Mouse (Mus musculus) kidney, postnatal 0 days (tissue): ENCODE measurements around the gene 4930447C04Rik. TPM values are rescaled to one million over a fixed set of nuclear protein-coding genes. Genes with fewer than 3 reads are reported as not detected.

Source experiments
- ATAC-seq: fragments of 200-750 bp; cut with Nextera tagmentation; replicated peaks from 2 replicates; pipeline ENCODE4 v1.8.0; 2017; ENCODE audit warnings: low read depth, moderate number of reproducible peaks, moderate TSS enrichment, moderate library complexity; ENCODE audit not compliant: low FRiP score
- DNase-seq: peaks from one replicate; pipeline ENCODE4 v3.0.0-alpha.2; 2016; ENCODE audit warnings: low spot score
- H3K27ac ChIP-seq: fragments of 300-500 bp; sonication (generic); 2 replicates; pipeline ENCODE4 v1.5.1; 2014; ENCODE audit warnings: mild to moderate bottlenecking
- H3K27me3 ChIP-seq: fragments of 300-500 bp; sonication (generic); 2 replicates; pipeline ENCODE4 v1.6.1; 2014; ENCODE audit warnings: low read length, mixed read lengths; ENCODE audit not compliant: insufficient read depth
- H3K36me3 ChIP-seq: fragments of 300-500 bp; sonication (generic); 2 replicates; pipeline ENCODE4 v1.6.1; 2014; ENCODE audit warnings: low read length, mixed read lengths; ENCODE audit not compliant: insufficient read depth
- H3K4me1 ChIP-seq: fragments of 300-500 bp; sonication (generic); replicated peaks from 2 replicates; pipeline ENCODE4 v1.6.1; 2014; ENCODE audit warnings: antibody characterized with exemption, low read length, mixed read lengths; ENCODE audit not compliant: insufficient read depth
- H3K4me2 ChIP-seq: fragments of 300-500 bp; sonication (generic); 2 replicates; pipeline ENCODE4 v1.6.1; 2014; ENCODE audit warnings: mild to moderate bottlenecking, low read length, moderate library complexity, mixed read lengths
- H3K4me3 ChIP-seq: fragments of 300-500 bp; sonication (generic); replicated peaks from 2 replicates; pipeline ENCODE4 v1.5.1; 2014; ENCODE audit warnings: low read depth, low read length
- H3K9ac ChIP-seq: fragments of 300-500 bp; sonication (generic); 2 replicates; pipeline ENCODE4 v1.6.1; 2014; ENCODE audit warnings: low read depth, low read length
- H3K9me3 ChIP-seq: fragments of 300-500 bp; sonication (generic); replicated peaks from 2 replicates; pipeline ENCODE4 v1.6.1; 2016; ENCODE audit warnings: low read length, inconsistent platforms, mixed read lengths
- CTCF ChIP-seq: IDR thresholded peaks from 2 replicates; pipeline ENCODE4 v1.5.1; 2016; ENCODE audit warnings: antibody characterized with exemption, low read depth, mild to moderate bottlenecking, moderate library complexity
- WGBS: fragments of 180-500 bp; shearing (Covaris S2); extraction: QIAGEN DNeasy Blood & Tissue Kit; methylation state at CpG from one replicate; pipeline ENCODE4 v1.1.7; 2014; 5-methylcytosine and 5-hydroxymethylcytosine counted together
- polyA plus RNA-seq: library from polyadenylated mRNA; unstranded; fragments of >200 nt; fragmentation: Nextera tagmentation; extraction: Ambion mirVana; gene quantifications from 2 replicates; pipeline ENCODE4 v1.2.1, GENCODE M21; 2015

The 4930447C04Rik gene
- 0.55 and 0.60 TPM in 2 replicates for polyA plus RNA-seq

DNA sequence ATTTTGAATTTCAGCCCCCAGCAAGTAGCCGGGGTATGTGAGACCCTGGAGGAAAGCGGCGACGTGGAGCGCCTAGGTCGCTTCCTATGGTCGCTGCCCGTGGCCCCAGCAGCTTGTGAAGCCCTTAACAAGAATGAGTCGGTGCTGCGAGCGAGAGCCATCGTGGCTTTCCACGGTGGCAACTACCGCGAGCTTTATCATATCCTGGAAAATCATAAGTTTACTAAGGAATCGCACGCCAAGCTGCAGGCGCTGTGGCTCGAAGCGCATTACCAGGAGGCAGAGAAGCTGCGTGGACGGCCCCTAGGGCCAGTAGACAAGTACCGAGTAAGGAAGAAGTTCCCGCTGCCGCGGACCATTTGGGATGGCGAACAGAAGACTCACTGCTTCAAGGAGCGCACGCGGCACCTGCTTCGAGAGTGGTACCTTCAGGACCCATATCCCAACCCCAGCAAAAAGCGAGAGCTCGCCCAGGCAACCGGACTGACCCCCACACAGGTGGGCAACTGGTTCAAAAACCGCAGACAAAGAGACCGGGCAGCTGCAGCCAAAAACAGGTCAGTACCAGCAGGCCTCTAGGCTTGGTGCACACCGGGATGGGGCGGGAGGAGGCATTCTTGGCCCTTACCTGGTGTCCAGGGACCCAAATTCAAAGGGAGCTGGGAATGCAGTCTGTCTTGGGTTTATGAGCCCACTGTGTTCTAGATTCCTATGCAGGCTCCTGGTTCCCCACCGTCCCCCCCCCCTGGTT lies at the start of gene 4930447C04Rik:
Gene 4930447C04Rik, minus strand, starts transcription at position 704 of the 751 bp plus-strand sequence.
- no peaks in the 10 kb centered on the region for H3K36me3 ChIP-seq
- ATAC-seq: no peak
- H3K4me2 ChIP-seq: no peak within 1 kb of the TSS
- no peak within 1 kb of the TSS for H3K9ac ChIP-seq
- no peak within 1 kb of the TSS; the same call in 1 of the 2 replicates for H3K4me3 ChIP-seq
- H3K27me3 ChIP-seq: peaks cover 94% of the 10 kb centered on the region
- 1% methylated on average over 39 of the region's 39 CpGs for WGBS
- no peak for DNase-seq
- no peak within 1 kb of the TSS for H3K27ac ChIP-seq
- no peak for TF ChIP-seq CTCF
- 0 out of 2 replicates have a peak, but pooled peaks cover 1% of the 10 kb centered on the region for H3K4me1 ChIP-seq
- H3K9me3 ChIP-seq: no peaks in the 10 kb centered on the region

DNA sequence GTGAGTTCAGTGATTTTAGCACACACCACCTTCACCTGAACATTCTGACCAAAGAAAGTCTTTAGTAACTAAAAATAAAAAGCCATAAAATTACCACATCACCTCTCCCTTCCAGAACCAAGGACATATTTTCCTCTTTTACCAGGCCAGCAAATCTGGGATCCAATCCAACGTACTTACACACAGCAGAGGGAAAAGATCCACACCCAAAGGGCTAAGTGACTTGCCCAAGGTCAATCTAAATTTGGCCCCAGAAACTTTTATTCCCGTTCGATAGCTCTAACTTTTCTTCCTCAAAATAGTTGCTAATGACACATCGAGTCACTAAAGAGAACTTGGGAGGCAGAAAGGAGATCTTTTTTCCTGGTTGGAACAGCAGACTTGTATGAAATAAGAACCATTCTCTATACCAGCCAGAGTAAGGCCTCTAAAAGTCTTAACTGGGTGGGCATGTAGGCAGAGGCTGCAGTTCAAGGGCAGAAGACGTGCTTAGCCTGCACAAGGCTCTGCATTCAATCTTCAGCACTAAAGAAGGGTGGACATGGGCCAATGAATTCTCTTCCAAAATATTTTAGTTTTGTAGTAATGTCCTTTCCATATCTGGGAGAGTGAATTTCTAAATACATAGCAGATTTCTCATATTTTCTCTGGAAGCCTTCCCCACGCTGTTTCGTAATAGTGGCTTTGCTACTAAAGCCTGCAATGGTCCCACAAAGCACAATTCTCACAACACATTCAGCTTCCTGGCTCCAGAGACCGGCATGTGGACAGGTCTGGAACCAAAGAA lies 42.7 kb upstream of the 4930447C04Rik start:
- no peaks in the 10 kb centered on the region for H3K4me1 ChIP-seq
- DNase-seq (no peak), ATAC-seq (no peak)
- no peak overlapping the region for H3K4me2 ChIP-seq
- H3K9ac ChIP-seq: no peak overlapping the region
- no peak for TF ChIP-seq CTCF
- no peak overlapping the region for H3K27ac ChIP-seq
- no peaks in the 10 kb centered on the region for H3K9me3 ChIP-seq
- H3K36me3 ChIP-seq: no peaks in the 10 kb centered on the region
- WGBS: 77% methylated on average over 8 of the region's 8 CpGs
- no peak overlapping the region for H3K4me3 ChIP-seq
- no peaks in the 10 kb centered on the region for H3K27me3 ChIP-seq

DNA sequence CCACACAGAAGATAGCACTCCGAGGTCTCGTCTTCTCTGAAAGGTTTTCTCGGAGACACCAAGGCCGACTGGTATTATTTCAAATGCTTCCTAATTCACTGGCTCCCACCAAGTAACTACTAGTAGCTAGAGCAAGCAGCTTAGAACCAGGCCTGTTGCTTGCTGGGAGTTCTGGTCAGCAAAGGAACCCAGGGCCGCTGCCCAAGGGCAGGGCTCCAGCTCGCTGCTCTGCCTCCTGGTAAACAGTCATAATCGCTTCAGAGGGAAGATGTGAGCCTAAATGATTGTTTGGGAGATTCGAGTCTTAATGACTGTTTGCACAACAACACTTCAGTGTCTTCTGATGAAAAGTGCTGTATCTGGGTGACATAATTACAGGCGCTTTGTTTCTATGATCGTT lies 42.0 kb upstream of the 4930447C04Rik start:
- H3K9me3 ChIP-seq: no peaks in the 10 kb centered on the region
- no peaks in the 10 kb centered on the region for H3K36me3 ChIP-seq
- H3K9ac ChIP-seq: no peak overlapping the region
- DNase-seq (no peak), ATAC-seq (no peak)
- H3K27me3 ChIP-seq: no peaks in the 10 kb centered on the region
- no peak overlapping the region for H3K27ac ChIP-seq
- H3K4me2 ChIP-seq: no peak overlapping the region
- no peak overlapping the region for H3K4me3 ChIP-seq
- no peaks in the 10 kb centered on the region for H3K4me1 ChIP-seq
- no peak for TF ChIP-seq CTCF
- 78% methylated on average over 10 of the region's 10 CpGs for WGBS

DNA sequence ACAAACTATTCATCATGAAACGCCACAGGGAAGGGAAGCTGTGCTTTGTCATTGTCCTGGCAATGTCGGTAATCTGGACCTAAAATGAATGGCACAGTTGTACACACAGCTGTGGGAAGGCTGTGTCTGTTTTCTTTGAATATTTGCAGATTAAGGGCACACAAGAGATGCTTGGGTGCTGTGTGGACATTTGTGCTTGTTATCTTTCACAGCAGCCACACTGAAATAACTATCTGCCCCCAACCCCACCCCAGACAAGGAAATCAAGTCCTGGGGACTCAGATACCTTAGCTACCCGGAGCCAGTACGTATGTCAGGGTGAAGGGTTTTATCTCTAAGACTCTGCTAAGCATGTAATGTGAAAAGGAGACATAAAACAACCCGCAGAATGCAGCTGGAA lies 38.7 kb upstream of the 4930447C04Rik start:
- ATAC-seq: no peak
- Histone ChIP-seq H3K9me3 (no peaks in the 10 kb centered on the region), H3K27ac (no peak overlapping the region), H3K9ac (no peak overlapping the region), H3K36me3 (no peaks in the 10 kb centered on the region), H3K27me3 (no peaks in the 10 kb centered on the region), H3K4me2 (no peak overlapping the region), H3K4me1 (no peaks in the 10 kb centered on the region), H3K4me3 (no peak overlapping the region)
- TF ChIP-seq CTCF: no peak
- DNase-seq: no peak
- 72% methylated on average over 5 of the region's 5 CpGs for WGBS

DNA sequence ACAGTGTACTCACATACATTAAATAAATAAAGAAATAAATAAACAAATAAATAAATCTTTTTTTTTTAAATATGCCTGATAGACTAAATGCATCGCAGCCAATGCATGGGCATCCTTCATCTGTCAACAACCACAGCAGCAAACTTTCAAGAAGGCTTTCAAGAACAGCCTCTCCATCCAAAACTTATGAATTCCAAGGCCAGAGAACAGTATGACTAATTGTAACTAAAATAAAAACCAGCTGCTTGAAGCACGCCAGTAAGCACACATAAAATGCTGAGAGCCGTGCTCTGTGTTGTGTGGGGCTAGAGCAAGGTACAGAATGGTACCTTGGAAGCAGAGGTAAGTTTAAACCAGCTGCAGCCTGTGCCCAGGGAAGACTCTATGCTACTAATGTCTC lies 37.3 kb upstream of the 4930447C04Rik start:
- Histone ChIP-seq H3K4me2 (no peak overlapping the region), H3K9ac (no peak overlapping the region), H3K27me3 (no peaks in the 10 kb centered on the region), H3K27ac (no peak overlapping the region), H3K4me3 (no peak overlapping the region), H3K36me3 (no peaks in the 10 kb centered on the region), H3K9me3 (no peaks in the 10 kb centered on the region), H3K4me1 (no peaks in the 10 kb centered on the region)
- TF ChIP-seq CTCF: no peak
- DNase-seq: no peak
- ATAC-seq: no peak
- WGBS: 73% methylated on average over 3 of the region's 3 CpGs

DNA sequence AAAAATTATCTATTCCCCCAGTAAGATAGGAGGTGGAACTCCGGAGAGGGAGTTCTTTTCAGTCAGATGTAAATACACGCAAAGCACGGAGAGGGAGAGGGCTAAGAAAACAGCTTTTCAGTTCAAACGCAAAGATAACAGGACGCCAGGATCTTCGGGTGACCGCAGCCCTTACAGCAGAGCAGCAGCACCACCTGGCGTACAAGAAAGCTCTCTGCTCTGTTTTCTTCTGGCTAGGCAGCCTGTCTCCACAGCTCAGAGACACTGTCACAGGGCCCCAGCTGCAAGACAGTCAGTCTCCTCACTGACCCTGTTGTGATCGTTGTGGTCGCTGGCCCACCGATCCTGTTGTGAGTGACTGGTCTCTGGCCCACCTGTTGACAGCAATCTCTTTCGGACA lies 36.1 kb upstream of the 4930447C04Rik start:
- peak; percentile 85 for TF ChIP-seq CTCF
- H3K4me1 ChIP-seq: no peaks in the 10 kb centered on the region
- DNase-seq: peak; percentile 93
- under 1% methylated on average over 12 of the region's 12 CpGs for WGBS
- no peak overlapping the region for H3K9ac ChIP-seq
- H3K9me3 ChIP-seq: no peaks in the 10 kb centered on the region
- no peak overlapping the region for H3K27ac ChIP-seq
- no peaks in the 10 kb centered on the region for H3K27me3 ChIP-seq
- H3K36me3 ChIP-seq: no peaks in the 10 kb centered on the region
- peak overlapping the region; percentile 21; the same call in 1 of the 2 replicates for H3K4me3 ChIP-seq
- H3K4me2 ChIP-seq: peak overlapping the region; percentile 48
- no peak; the same call in 1 of the 2 replicates for ATAC-seq
